Mouse (Mus musculus): ENCODE measurements around the gene Zmynd15.
"Not testable (repeated sequence)": the region's sequence is repeated elsewhere in the genome, so short reads cannot be mapped to it uniquely, and the experiment has no call there.

Zmynd15 gene

DNA sequence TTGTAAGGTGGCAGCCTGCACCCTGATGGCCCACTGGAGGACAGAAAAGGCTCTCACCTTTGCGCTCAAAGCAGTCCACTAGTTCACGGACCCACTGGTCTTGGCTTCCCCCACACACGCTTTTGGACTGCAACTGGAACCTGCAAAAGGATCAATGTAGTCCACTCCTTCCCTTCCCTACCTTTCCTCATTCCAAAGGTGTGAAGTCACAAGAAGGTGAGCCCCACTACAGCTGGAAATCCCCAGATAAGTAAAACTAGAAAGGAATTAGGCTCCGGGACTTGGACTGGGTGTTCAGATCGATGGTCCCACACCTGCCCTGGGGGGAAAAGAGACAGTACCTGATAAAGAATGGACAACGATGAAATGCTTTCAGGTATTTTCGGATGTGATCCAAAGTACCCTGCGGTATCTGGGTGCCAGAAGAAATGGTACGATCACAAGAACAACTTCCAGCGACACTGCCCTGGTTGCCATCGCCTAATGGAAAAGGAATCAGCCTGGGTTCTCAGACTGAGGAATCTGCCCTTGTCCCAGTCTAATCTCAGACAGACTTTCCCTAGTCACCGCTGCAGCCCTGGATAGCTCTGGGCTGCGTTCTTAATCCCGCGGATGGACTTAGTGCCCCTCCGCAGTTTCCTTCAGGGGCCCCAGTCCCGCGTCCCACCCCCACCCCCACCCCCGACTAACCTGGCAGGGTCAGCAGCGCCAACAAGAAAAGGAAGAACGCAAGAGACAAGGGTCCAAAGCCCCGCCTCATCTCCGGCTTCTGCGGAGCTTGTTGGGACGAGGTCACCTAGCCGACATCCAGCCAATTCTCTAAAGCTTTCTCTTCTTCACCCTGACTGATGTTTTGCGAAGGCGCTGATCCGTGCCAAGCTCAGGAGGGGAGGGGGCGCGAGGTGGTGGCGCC is at the start of gene Zmynd15:
Zmynd15 (plus strand) TSS at position 746 of the 913 bp plus-strand sequence.
- no peak for DNase-seq (ENCODE audit: low read depth)

DNA sequence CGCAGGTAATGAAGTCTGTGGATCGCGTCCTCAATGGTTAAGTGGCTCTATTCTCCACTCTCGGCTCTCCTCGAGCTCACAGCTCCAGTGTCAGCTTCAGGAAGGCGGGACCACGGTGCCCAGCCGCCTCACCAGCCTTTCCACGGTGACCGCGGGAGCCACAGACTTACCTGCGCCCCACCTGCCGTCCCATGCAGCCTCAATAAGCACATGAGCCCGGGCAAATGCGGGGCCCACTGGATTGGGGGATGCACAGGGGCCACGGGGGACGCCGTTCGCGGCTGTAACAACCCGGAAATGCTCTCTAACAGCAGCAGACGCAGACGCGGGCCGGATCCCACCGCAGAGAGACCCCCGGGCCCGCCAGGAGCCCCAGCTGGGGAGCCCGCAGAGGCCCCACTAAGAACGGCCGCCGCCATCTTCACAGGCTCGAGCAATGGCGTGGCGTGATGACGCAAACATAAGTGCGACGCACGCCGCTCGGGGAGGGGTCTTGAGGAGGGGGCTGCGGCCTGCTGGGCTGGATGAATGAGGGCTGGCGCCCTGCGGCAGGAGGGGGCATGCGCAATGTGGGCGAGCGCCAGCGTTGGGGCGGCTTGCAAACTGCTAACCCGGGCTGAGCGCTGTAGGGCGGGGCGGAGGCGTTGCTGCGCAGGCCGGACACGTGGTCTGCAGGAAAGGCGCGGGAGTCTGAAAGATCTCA is 49.5 kb upstream of the Zmynd15 start, which contains the start of gene Pelp1:
Pelp1 (minus strand) TSS at position 438 of the 703 bp plus-strand sequence.
- peak; percentile 75 for DNase-seq (ENCODE audit: low read depth)

DNA sequence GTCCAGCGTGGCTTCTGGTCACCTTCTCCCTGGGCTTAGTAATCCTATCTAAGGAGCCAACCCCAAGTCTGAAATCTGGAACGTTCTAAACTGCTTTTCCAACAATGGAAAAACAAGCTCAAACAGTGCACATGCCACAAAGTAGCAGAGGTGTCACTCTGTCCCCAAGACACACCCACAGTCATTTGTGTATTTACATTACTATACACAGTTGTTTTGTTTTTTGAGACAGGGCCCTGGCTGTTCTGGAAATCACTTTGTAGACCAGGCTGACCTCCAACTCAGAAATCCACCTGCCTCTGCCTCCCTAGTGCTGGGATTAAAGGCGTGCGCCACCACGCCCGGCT is 49.0 kb upstream of the Zmynd15 start:
- no peak for DNase-seq (ENCODE audit: low read depth)

DNA sequence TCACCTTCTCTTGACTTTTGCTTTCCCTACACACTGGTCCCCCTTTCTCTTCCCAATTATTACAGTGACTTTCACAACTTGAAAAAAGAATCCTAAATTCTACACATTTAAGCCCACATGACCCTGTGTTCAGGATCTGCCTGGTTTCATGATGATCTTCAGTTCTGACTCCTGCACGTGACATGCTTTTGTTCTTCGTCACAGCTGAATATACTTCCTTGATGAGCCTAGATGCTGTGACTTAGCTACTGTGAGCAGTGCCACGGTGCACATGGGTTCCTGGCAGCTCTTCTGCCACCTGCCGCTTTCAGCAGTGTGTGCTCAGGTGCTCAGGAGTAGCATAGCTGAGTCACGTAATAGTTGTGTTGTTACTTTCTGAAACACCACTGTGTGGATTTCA is 46.6 kb upstream of the Zmynd15 start:
- DNase-seq (ENCODE audit: low read depth): no peak

DNA sequence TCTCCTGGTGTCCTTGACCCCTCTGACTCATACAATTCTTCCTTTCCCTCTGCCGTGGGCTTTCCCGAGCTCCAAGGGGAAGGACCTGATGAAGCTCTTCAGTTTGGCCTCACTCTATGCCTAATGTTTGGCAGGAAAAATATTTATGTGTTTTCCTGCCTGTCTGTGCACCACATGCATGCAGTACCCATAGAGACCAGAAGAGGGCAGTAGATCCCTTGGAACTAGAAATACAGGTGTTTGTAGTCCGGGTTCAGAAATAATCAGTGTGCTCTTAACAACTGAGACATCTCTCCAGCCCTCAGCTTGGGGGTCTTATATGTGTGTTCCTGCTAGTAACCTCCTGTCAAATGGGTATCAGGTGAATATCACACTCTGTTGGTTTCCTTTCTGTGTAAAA is 45.3 kb upstream of the Zmynd15 start:
- peak; percentile 43 for DNase-seq (ENCODE audit: low read depth)

DNA sequence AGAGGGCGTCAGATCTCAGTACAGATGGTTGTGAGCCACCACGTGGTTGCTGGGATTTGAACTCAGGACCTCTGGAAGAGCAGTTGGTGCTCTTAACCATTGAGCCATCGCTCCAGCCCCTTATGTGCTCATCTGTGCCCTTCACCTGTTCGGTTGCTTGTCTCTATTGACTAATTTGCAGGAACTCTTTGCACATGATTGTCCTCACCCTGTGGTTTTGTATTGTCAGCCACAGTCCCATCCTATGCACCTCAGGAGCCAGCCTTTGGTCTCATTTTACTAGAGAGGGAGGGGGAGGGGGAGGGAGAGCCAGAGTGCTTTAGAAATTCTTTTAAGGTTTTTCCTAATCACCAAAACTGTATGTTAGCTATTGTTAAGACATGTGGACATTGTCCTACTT is 41.0 kb upstream of the Zmynd15 start:
- no peak for DNase-seq (ENCODE audit: low read depth)

DNA sequence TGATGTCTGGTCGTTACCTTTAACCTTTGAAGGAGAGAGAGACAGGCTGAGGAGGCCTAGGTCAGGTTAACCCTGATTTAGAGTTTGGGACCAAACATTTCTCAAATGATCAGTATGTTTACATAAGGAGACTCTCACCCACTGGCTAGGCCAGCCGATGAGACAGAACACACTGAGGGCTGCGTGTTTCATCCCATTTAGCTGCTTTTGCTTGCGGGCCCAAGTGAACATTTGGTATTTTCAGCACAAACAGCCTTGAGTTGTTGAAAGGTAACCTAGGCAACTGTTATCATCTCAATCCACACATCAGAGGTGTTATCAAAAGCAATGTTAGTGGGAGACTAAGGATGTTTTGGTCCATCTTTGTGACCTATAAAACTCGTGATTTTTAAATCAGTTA is 39.7 kb upstream of the Zmynd15 start:
- DNase-seq (ENCODE audit: low read depth): no peak

DNA sequence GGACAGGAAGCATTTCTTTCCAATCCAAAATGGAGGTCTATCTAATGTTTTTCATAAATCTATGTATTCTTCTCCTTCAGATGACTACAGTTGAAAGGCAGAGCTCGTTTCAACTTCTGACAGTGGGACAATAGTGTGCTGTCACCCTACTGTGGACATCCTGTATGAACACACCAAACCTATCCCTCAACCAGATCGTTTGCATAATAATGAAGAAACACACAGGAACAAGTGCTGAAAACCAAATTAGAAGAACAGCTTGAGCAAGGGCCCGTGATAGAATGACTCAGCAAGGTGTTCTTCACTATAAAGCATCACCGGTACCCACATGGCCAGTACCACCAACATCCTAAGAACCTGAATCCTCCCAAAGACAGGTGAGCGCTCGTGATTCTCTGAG is 32.6 kb upstream of the Zmynd15 start:
- not testable (repeated sequence) for DNase-seq (ENCODE audit: low read depth)

DNA sequence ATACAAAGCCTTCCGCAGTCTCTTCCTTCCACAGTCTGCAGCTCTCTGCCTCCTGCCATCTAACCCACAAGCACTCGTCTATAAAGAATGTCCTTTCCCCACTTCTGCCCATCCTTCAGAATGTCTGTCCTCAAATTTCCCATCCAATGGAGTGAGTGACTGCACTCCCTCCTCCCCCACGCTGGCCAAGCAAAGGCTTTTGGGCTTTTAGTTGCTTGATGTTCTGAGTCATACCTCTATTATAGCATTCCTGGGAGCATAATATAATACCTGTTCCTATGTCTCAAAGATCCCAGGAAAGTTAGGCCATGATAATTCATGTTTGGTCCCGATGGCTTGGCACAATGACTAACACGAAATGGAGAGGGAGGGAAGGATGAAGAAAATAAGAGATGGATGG is 27.7 kb upstream of the Zmynd15 start:
- no peak for DNase-seq (ENCODE audit: low read depth)

DNA sequence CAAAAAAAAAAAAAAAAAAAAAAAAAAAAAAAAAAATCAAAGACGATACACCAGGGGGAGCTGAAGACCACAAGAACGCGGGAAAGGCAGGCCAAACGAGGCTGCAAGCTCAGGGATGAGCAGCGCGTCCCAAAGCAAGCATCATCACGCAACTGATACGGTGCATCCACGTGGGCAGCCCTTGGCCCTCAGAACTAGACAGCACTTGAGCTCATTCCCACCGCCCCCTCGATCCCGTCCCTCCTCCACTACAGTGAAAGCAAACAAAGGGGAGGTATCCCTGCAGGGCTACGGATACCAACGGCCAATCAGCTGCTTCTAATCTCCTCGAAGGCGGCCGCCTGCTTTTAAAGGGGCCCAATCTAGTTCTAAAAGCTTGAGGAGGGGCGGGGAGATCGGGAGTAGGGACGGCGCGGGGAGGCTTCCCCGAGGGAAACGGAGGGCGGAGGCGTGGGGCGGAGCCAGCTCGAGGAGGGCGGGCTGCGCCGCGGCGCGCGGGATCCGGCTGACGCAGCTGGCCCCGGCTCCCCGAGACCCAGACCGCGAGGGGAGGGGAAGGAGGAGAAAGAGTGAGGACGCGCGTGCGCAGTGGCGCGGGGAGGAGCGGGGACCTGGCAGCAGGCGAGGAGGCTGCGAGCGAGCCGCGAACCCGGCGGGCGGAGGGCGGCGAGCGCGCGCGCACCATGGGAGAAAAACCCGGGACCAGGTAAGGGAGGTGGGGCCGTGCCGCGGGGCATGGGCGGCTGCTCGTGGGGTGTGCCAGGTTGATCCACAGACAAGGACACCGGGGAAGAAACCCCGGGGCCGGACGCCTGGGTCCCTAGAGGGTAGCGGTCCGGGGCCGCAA is 27.0 kb upstream of the Zmynd15 start, which contains the start of gene Arrb2:
Arrb2 (plus strand) TSS at position 588 of the 847 bp plus-strand sequence.
- DNase-seq (ENCODE audit: low read depth): peak; percentile 95

DNA sequence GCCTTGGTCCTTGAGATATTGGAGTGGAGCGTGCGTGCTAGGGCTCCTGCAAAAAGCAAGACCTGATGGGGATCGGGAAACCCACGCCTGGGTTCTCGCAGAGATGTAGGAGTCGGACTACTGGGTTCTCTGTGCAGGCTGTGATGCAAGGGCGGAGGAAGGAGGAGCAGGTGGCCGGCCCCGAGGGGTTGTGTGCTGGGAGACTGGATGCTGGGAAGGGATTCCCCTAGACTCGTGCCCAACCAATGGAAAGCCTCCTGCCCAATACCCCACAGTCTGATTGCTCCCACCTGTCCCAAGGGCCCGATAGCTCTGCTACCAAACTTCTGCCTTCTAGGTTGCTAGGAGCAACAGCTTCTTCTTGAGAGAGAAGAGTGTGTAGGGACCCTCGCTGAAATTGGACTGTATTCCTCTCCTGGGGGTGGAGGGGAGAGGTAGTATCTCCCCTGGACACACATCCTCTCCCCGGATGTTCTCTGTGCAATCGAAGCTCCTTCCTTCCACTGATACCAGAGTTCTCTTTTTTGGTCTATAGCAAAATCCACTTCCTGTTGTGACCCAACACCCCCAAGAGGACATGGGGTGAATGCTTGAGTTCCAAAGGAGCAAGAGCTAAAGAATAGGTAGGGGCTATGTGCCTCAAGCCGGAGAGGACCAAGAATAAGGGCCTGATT is 26.2 kb upstream of the Zmynd15 start:
- no peak for DNase-seq (ENCODE audit: low read depth)

DNA sequence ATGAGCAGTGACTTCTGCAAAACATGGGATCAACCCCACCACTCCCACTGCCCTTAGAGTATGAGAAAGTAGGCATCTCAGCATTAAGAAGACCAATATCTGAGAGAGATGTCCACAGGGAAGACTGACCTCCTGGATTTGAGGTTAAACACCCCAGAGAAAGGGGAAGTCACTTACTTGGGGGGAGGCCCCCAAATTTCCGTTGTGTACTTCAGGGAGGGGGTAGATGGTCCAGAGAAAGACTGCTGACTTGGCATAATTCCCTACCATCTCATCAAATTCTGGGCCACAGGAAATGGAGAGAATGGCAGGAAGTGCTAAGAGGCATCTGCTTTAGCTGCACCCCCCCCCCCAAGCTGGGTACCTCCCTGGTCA is 25.7 kb upstream of the Zmynd15 start:
- no peak for DNase-seq (ENCODE audit: low read depth)

DNA sequence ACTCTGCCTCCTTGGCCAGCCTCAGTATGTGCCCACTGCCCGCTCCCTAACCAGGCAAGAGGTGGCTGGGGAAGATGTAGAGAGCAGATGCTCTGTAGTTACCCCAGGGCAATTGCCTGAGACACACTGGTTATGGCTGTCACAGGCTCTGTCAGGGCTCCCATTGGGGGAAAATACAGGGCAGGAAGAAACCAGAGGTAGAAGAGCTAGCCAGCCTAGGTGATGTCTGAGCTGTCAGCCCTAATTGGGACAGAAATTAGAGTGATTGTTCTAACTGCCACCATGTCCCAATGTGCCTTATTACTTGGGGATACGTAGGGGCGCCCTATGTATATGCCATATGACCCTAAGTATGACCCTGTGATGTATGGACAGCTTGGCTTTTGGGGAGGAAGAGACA is 25.3 kb upstream of the Zmynd15 start:
- DNase-seq (ENCODE audit: low read depth): no peak

DNA sequence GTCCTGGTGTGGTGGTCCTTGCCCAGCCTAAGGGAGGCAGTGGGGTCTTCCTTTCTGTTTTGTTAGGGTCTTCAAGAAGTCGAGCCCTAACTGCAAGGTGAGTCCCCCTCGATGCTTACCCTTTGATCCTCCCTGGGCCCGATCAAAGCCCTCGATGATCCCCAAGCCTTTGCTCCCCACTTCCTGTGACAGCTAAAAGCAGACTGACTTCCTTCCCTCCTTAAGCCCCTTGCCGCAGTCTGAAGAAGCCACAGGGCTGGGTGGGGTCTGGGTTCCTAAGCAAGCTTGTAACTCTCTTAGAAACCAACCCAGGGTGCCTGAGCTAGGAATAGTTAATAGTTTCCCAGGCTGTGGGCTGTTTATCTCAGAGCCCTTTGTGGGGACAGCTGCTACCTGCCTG is 23.8 kb upstream of the Zmynd15 start:
- no peak for DNase-seq (ENCODE audit: low read depth)

DNA sequence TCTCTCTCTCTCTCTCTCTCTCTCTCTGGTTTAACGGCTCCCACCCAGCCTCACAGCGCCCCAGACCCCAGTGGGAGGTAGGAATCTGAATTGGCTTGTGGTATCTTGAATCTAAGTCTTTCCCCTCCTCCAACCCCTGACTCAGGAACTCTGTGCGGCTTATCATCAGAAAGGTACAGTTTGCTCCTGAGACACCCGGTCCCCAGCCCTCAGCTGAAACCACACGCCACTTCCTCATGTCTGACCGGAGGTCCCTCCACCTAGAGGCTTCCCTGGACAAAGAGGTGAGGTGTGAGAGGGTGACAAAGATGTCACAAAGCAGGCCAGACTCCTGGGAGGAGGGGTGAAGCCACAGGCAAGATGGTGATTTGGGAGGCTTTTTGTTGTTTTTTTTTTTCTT is 21.8 kb upstream of the Zmynd15 start:
- no peak for DNase-seq (ENCODE audit: low read depth)

DNA sequence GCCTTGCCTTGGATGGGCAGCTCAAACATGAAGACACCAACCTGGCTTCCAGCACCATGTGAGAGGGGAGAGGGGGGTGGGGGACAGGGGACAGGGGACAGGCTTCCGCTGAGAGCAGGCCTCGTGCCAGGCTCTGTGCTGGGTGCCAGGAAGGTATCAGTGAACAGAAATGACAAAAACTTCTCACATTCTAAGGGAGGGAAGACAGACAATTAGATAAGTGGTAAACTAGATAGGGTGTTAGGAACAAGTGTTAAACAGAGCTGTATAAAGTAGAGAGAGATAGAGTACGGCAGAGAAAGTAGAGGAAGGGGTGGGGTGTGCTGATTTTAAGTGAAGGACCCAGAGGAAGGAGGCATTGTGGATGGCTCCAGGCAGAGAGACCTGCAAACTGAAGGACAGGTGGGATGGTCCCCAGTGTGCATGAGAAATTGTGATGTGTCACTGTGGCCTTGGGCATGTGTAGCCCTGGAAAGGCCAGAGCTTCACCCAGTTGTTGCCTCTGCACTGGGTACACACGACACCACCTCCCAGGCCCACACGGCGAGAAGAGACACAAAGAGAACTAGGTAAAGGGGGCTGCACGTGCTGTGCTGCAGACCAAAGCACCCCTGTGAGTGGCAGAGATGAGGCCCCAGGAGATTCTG is 20.4 kb upstream of the Zmynd15 start:
- DNase-seq (ENCODE audit: low read depth): no peak

DNA sequence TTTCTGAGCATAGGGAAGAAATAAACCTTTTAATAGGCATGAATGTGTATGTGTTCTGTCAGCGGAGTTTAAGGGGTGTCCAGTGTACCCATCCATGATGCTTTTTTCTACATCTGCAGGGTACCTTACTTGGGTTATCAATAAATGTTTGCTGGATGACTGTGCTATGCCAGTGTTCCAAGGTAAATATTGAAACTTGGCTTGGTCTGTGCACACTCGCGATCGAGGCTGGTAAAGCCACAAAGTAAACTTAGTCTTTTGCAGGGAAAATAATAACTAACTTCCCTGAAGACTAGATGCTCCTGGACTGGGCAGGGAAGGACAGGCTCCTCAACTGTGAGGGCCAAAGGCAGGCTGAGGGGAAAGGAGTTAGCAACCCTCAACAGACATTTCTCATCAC is 18.6 kb upstream of the Zmynd15 start:
- DNase-seq (ENCODE audit: low read depth): no peak

DNA sequence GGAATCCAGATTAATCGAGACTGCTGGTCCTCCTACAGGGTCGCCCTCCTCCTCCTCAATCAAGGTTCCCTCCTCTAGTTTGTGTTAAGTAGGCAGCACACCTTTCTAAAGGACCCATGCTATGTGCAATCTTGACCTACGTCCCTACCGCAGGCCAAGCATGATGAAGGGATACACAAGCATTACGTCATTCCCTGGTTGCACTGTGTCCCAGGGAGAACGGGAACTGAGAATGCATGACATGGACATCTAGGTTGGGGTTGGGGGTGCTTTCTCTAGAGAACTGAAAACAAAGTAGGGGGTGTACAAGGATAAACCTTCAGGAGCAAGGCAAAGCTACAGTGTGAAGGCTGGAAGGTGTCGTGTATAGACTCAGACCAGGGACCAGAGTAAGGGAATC is 17.4 kb upstream of the Zmynd15 start:
- DNase-seq (ENCODE audit: low read depth): no peak

DNA sequence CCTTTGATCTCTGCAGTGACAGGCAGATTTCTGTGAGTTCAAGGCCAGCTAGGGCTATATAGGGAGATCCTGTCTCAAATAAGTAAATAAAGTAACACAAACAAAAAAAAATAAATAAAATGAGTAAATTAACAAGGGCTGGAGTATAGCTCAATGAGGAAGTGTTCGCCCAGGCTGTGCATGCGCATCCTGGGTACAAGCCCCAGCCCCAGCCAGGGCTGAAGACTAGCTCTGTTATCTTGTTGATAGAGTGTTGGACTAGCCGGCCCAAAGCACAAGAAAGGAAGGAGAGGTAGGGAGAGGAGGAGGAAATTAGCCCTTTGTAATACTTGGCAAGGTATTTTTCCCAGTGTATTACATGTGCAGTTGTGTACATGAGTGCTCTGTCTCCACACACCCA is 15.3 kb upstream of the Zmynd15 start:
- DNase-seq (ENCODE audit: low read depth): no peak

DNA sequence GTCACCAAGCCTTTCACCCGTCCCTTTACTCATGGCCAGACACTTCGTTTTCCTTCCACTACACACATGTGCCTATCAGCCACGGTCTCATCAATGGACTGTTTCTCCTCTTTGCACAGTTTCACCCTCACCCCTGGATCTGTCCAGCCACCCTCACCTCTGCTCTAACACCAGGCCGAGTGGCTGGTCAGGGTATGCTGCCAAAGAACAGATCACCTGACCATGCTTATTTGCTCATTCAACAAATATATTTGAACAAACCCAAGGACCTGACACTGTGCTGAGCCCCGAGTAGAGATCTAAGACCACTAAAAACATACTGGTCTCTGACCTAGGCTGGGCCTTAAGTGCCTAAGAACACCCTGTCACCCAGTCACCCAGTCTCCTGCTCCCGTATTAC is 14.6 kb upstream of the Zmynd15 start:
- no peak for DNase-seq (ENCODE audit: low read depth)

DNA sequence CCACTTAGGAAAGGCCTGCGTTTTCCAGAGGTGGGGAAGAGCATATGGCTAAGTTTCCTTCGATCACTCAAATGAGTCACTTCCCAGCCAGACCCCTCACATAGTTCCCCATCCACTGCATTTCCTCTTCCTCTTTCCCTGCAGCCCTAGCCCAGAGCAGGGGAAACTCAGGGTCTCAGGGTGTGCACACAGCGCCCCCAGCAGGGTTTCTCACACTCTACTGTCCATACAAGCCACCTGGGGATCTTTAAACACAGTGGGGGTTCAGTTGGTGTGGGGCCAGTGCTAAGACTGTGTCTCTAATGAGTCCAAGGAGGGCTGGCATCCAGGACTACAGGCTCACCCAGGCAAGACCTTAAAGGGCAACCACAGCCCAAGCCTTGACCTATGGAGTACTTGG is 12.5 kb upstream of the Zmynd15 start:
- no peak for DNase-seq (ENCODE audit: low read depth)
